Comparison of ENCODE assay signal across 21 mouse cellular contexts in genomic region chr2:61765526-61765925, GRCm38 (mm10). TPM values are rescaled to one million over a fixed set of nuclear protein-coding genes. Genes with fewer than 3 reads are reported as not detected.
A peak's percentile ranks its signal among the peaks of the same experiment; 100 is the strongest.
DNase-seq lines count a peak whose midpoint lies in the region; ATAC-seq lines count a peak whose summit lies in the region.
"Had no signal": no experiment of that assay in that cellular context is flagged by ENCODE, and none has a peak within 500 bp of the region (broad histone marks: within the 10 kb centered on the region; RNA-seq: fewer than 3 reads in every experiment).

No protein-coding gene starts in this region.

- no peak overlapping the region for H3K4me2 ChIP-seq in hindbrain, embryonic 13.5 days
- no peak overlapping the region for H3K4me2 ChIP-seq in neural tube, embryonic 13.5 days
- H3K4me2 ChIP-seq in forebrain, embryonic 15.5 days (replicated peaks) = no peak overlapping the region
- no peak overlapping the region for H3K4me2 ChIP-seq in intestine, embryonic 15.5 days (replicated peaks)
- H3K4me2 ChIP-seq: embryonic facial prominence, embryonic 13.5 days; heart, embryonic 15.5 days; kidney, embryonic 15.5 days; liver, embryonic 11.5 days; midbrain, embryonic 12.5 days had no signal

- DNase-seq in hindbrain, embryonic 10.5 days (ENCODE audit: low spot score) = no peak
- no peak for DNase-seq in neural tube, embryonic 10.5 days (ENCODE audit: extremely low spot score, low spot score)
- no peak for DNase-seq in ovary, adult 18-20 months (ENCODE audit: low spot score)
- DNase-seq in adrenal gland, adult (ENCODE audit: inconsistent age in 2 of 2, low spot score in 1 of 2) = no peak
- DNase-seq: adrenal gland, postnatal 10 days; B cell, adult 2 months; gastrocnemius, postnatal 36 days; kidney, postnatal 4 days; lung, adult 18-20 months; lung, postnatal 4 days; thymus, postnatal 25 days had no signal

- 0 out of 2 replicates have a peak overlapping the region, but pooled peaks have one; percentile 12 for H3K27ac ChIP-seq in hindbrain, embryonic 13.5 days
- H3K27ac ChIP-seq in hindbrain, embryonic 10.5 days = no peak overlapping the region
- H3K27ac ChIP-seq in neural tube, embryonic 13.5 days (replicated peaks) = peak overlapping the region; percentile 56; the same call in 1 of the 2 replicates
- H3K27ac ChIP-seq in forebrain, embryonic 15.5 days (replicated peaks) = peak overlapping the region; percentile 84
- H3K27ac ChIP-seq in intestine, embryonic 15.5 days = no peak overlapping the region
- H3K27ac ChIP-seq: embryonic facial prominence, embryonic 13.5 days; heart, embryonic 15.5 days; kidney, embryonic 15.5 days; midbrain, embryonic 12.5 days had no signal

- H3K4me1 ChIP-seq in hindbrain, embryonic 13.5 days (replicated peaks) = no peaks in the 10 kb centered on the region
- no peaks in the 10 kb centered on the region for H3K4me1 ChIP-seq in hindbrain, embryonic 10.5 days (replicated peaks)
- H3K4me1 ChIP-seq in neural tube, embryonic 13.5 days (replicated peaks) = no peaks in the 10 kb centered on the region
- peaks cover 17% of the 10 kb centered on the region for H3K4me1 ChIP-seq in forebrain, embryonic 15.5 days
- H3K4me1 ChIP-seq in intestine, embryonic 15.5 days (replicated peaks) = no peaks in the 10 kb centered on the region
- H3K4me1 ChIP-seq: embryonic facial prominence, embryonic 13.5 days; heart, embryonic 15.5 days; kidney, embryonic 15.5 days had no signal

- WGBS in hindbrain, embryonic 13.5 days = 45% methylated on average over 4 of the region's 4 CpGs
- WGBS in hindbrain, embryonic 10.5 days = 72% methylated on average over 4 of the region's 4 CpGs
- 48% methylated on average over 4 of the region's 4 CpGs for whole genome bisulfite sequencing in neural tube, embryonic 13.5 days
- 18% methylated on average over 4 of the region's 4 CpGs for WGBS in forebrain, embryonic 15.5 days
- WGBS in intestine, embryonic 15.5 days = 83% methylated on average over 4 of the region's 4 CpGs

- no peaks in the 10 kb centered on the region for H3K36me3 ChIP-seq in hindbrain, embryonic 13.5 days
- H3K36me3 ChIP-seq in hindbrain, embryonic 10.5 days = peaks cover 15% of the 10 kb centered on the region
- no peaks in the 10 kb centered on the region for H3K36me3 ChIP-seq in neural tube, embryonic 13.5 days
- no peaks in the 10 kb centered on the region for H3K36me3 ChIP-seq in forebrain, embryonic 15.5 days
- no peaks in the 10 kb centered on the region for H3K36me3 ChIP-seq in intestine, embryonic 15.5 days
- H3K36me3 ChIP-seq: heart, embryonic 15.5 days; midbrain, embryonic 12.5 days had no signal

- H3K4me3 ChIP-seq in hindbrain, embryonic 13.5 days = no peak overlapping the region
- H3K4me3 ChIP-seq in hindbrain, embryonic 10.5 days = no peak overlapping the region
- no peak overlapping the region for H3K4me3 ChIP-seq in neural tube, embryonic 13.5 days
- no peak overlapping the region for H3K4me3 ChIP-seq in forebrain, embryonic 15.5 days
- H3K4me3 ChIP-seq in intestine, embryonic 15.5 days (replicated peaks) = no peak overlapping the region
- H3K4me3 ChIP-seq: embryonic facial prominence, embryonic 13.5 days; heart, embryonic 15.5 days; kidney, embryonic 15.5 days; midbrain, embryonic 12.5 days had no signal

- no peak for ATAC-seq in hindbrain, embryonic 13.5 days (ENCODE audit: low FRiP score)
- no peak for ATAC-seq in neural tube, embryonic 13.5 days (ENCODE audit: low read depth)
- peak; percentile 73 for ATAC-seq in forebrain, embryonic 15.5 days (replicated peaks)
- no peak for ATAC-seq in intestine, embryonic 15.5 days
- ATAC-seq: intestine, embryonic 16.5 days had no signal

- no peaks in the 10 kb centered on the region for H3K27me3 ChIP-seq in hindbrain, embryonic 13.5 days
- H3K27me3 ChIP-seq in hindbrain, embryonic 10.5 days (ENCODE audit: insufficient read depth, poor library complexity, severe bottlenecking) = no peaks in the 10 kb centered on the region
- H3K27me3 ChIP-seq in neural tube, embryonic 13.5 days = no peaks in the 10 kb centered on the region
- no peaks in the 10 kb centered on the region for H3K27me3 ChIP-seq in forebrain, embryonic 15.5 days
- H3K27me3 ChIP-seq in intestine, embryonic 15.5 days (replicated peaks) = no peaks in the 10 kb centered on the region
- H3K27me3 ChIP-seq: embryonic facial prominence, embryonic 13.5 days; heart, embryonic 15.5 days; kidney, embryonic 15.5 days; midbrain, embryonic 12.5 days had no signal

- H3K9me3 ChIP-seq in hindbrain, embryonic 13.5 days = no peaks in the 10 kb centered on the region
- H3K9me3 ChIP-seq in hindbrain, embryonic 10.5 days = no peaks in the 10 kb centered on the region
- H3K9me3 ChIP-seq in neural tube, embryonic 13.5 days = no peaks in the 10 kb centered on the region
- no peaks in the 10 kb centered on the region for H3K9me3 ChIP-seq in forebrain, embryonic 15.5 days
- no peaks in the 10 kb centered on the region for H3K9me3 ChIP-seq in intestine, embryonic 15.5 days
- H3K9me3 ChIP-seq: embryonic facial prominence, embryonic 13.5 days; heart, embryonic 15.5 days; kidney, embryonic 15.5 days; midbrain, embryonic 12.5 days had no signal

- H3K9ac ChIP-seq in hindbrain, embryonic 13.5 days = no peak overlapping the region
- H3K9ac ChIP-seq in neural tube, embryonic 13.5 days = no peak overlapping the region
- no peak overlapping the region for H3K9ac ChIP-seq in forebrain, embryonic 15.5 days (replicated peaks)
- no peak overlapping the region for H3K9ac ChIP-seq in intestine, embryonic 15.5 days
- H3K9ac ChIP-seq: embryonic facial prominence, embryonic 13.5 days; heart, embryonic 15.5 days; kidney, embryonic 15.5 days; midbrain, embryonic 12.5 days had no signal

RNA-seq across cellular contexts. Expression of gene Tbr1, which starts 37.2 kb away (rescaled TPM):
- 0.60 and 0.83 TPM in 2 replicates for polyA plus RNA-seq in hindbrain, embryonic 13.5 days (2015; fragmentation: Nextera tagmentation; extraction: Ambion mirVana)
- polyA plus RNA-seq in hindbrain, embryonic 10.5 days (2016; fragmentation: Nextera tagmentation; extraction: Ambion mirVana) = 0.30 TPM in 1 of 2 replicates, not detected in the other
- 0.07 and 0.33 TPM in 2 replicates for polyA plus RNA-seq in neural tube, embryonic 13.5 days (2015; fragmentation: Nextera tagmentation; extraction: Ambion mirVana)
- 60.8 and 61.6 TPM in 2 replicates for polyA plus RNA-seq in forebrain, embryonic 15.5 days (2015; fragmentation: Nextera tagmentation; extraction: Ambion mirVana)
- 0.09 TPM in 1 of 2 replicates, not detected in the other for polyA plus RNA-seq in intestine, embryonic 15.5 days (2015; fragmentation: Nextera tagmentation; extraction: Ambion mirVana)
- polyA plus RNA-seq: intestine, embryonic 16.5 days; kidney, embryonic 15.5 days had no signal

RNA-seq across cellular contexts. Expression of gene Psmd14, which starts 54.0 kb away (rescaled TPM):
- 208 and 210 TPM in 2 replicates for polyA plus RNA-seq in hindbrain, embryonic 13.5 days (2015; fragmentation: Nextera tagmentation; extraction: Ambion mirVana)
- polyA plus RNA-seq in hindbrain, embryonic 10.5 days (2016; fragmentation: Nextera tagmentation; extraction: Ambion mirVana) = 239 and 256 TPM in 2 replicates
- 212 and 225 TPM in 2 replicates for polyA plus RNA-seq in neural tube, embryonic 13.5 days (2015; fragmentation: Nextera tagmentation; extraction: Ambion mirVana)
- 251 and 257 TPM in 2 replicates for polyA plus RNA-seq in forebrain, embryonic 15.5 days (2015; fragmentation: Nextera tagmentation; extraction: Ambion mirVana)
- polyA plus RNA-seq in intestine, embryonic 15.5 days (2015; fragmentation: Nextera tagmentation; extraction: Ambion mirVana) = 165 and 185 TPM in 2 replicates

Comparison
In these comparisons a context has a peak if more than half of its experiments do, and no peak if none do; other contexts are left out.
1. H3K27ac ChIP-seq: peak in hindbrain, embryonic 13.5 days (single experiment), neural tube, embryonic 13.5 days (single experiment) and forebrain, embryonic 15.5 days (single experiment); none in hindbrain, embryonic 10.5 days (single experiment) and intestine, embryonic 15.5 days (single experiment).
2. RNA of gene Tbr1, which starts 37.2 kb away (polyA plus RNA-seq): 60.8 to 61.6 TPM in forebrain, embryonic 15.5 days; 0.60 to 0.83 TPM in hindbrain, embryonic 13.5 days, 0.30 TPM in hindbrain, embryonic 10.5 days, 0.07 to 0.33 TPM in neural tube, embryonic 13.5 days and 0.09 TPM in intestine, embryonic 15.5 days; every median in the first group is over 10 times any median in the second.